Mouse (Mus musculus): ENCODE data around the gene Il18.

- TF ChIP-seq CTCF (IDR thresholded peaks at IDR 0.05; ENCODE audit: extremely low read depth, insufficient read depth, insufficient read length, insufficient replicate concordance) (no peak), POLR2A (IDR thresholded peaks at IDR 0.05; ENCODE audit: low read depth, low read length) (no peak)
These were observed 10.5 kb downstream of the Il18 start for GRCm38 (mm10) chr9:50565173-50565572.

All from spleen, adult 2 months (tissue).